18 mouse cellular contexts compared by ENCODE assay signal in genomic region chrX:140437906-140438305, GRCm38 (mm10).
"Had no signal": no experiment of that assay in that cellular context is flagged by ENCODE, and none has a peak within 500 bp of the region (broad histone marks: within the 10 kb centered on the region; RNA-seq: fewer than 3 reads in every experiment).

No protein-coding gene starts in this region.

- H3K9ac ChIP-seq: lung, embryonic 14.5 days; midbrain, embryonic 12.5 days; midbrain, embryonic 15.5 days; neural tube, embryonic 13.5 days; neural tube, embryonic 15.5 days had no signal

- H3K4me2 ChIP-seq: lung, embryonic 14.5 days; midbrain, embryonic 12.5 days; midbrain, embryonic 15.5 days; neural tube, embryonic 13.5 days; neural tube, embryonic 15.5 days had no signal

- DNase-seq: lung, adult 18-20 months; lung, embryonic 14.5 days; lung, postnatal 10 days; lung, postnatal 4 days; retina, postnatal 1 day; right cerebral cortex, adult 18-20 months; right cerebral cortex, postnatal 25 days; right cerebral cortex, postnatal 4 days; spleen, adult 18-20 months; thymus, adult 18-20 months; thymus, postnatal 14 days; thymus, postnatal 36 days had no signal

- H3K27ac ChIP-seq: midbrain, embryonic 10.5 days; midbrain, embryonic 12.5 days; midbrain, embryonic 15.5 days; neural tube, embryonic 13.5 days; neural tube, embryonic 15.5 days had no signal

- H3K9me3 ChIP-seq: midbrain, embryonic 10.5 days; midbrain, embryonic 12.5 days; midbrain, embryonic 15.5 days; neural tube, embryonic 13.5 days; neural tube, embryonic 15.5 days had no signal

- H3K4me3 ChIP-seq: midbrain, embryonic 10.5 days; midbrain, embryonic 12.5 days; midbrain, embryonic 15.5 days; myocyte; neural tube, embryonic 13.5 days; neural tube, embryonic 15.5 days had no signal

- H3K27me3 ChIP-seq: midbrain, embryonic 15.5 days; neural tube, embryonic 15.5 days had no signal

- H3K4me1 ChIP-seq: midbrain, embryonic 10.5 days; midbrain, embryonic 12.5 days; midbrain, embryonic 15.5 days; neural tube, embryonic 13.5 days; neural tube, embryonic 15.5 days had no signal

- ATAC-seq: midbrain, embryonic 15.5 days had no signal

- H3K36me3 ChIP-seq: midbrain, embryonic 10.5 days; midbrain, embryonic 12.5 days; midbrain, embryonic 15.5 days; neural tube, embryonic 13.5 days; neural tube, embryonic 15.5 days had no signal
